Mouse (Mus musculus) liver, postnatal 0 days (tissue): ENCODE results near the gene Zdhhc21. TPM values are rescaled to one million over a fixed set of nuclear protein-coding genes. Genes with fewer than 3 reads are reported as not detected.

Experiments used
- ATAC-seq: fragments of 200-750 bp; cut with Nextera tagmentation; 2 replicates; pipeline ENCODE4 v1.8.0; 2017; ENCODE audit warnings: mild to moderate bottlenecking, moderate library complexity
- DNase-seq: peaks from one replicate; pipeline ENCODE4 v3.0.0-alpha.2; 2016
- H3K27ac ChIP-seq: fragments of 300-500 bp; sonication (generic); 2 replicates; pipeline ENCODE4 v1.5.1; 2014; ENCODE audit warnings: antibody characterized with exemption, moderate library complexity, mild to moderate bottlenecking, low read depth
- H3K27me3 ChIP-seq: fragments of 300-500 bp; sonication (generic); 2 replicates; pipeline ENCODE4 v1.6.1; 2014; ENCODE audit warnings: low read length, control low read depth, mixed read lengths; ENCODE audit not compliant: insufficient read depth
- H3K36me3 ChIP-seq: fragments of 300-500 bp; sonication (generic); replicated peaks from 2 replicates; pipeline ENCODE4 v1.6.1; 2014; ENCODE audit warnings: mild to moderate bottlenecking, control low read depth, low read length, moderate library complexity, mixed read lengths; ENCODE audit not compliant: insufficient read depth
- H3K4me1 ChIP-seq: fragments of 300-500 bp; sonication (generic); 2 replicates; pipeline ENCODE4 v1.6.1; 2014; ENCODE audit warnings: antibody characterized with exemption, mild to moderate bottlenecking, control low read depth; ENCODE audit not compliant: insufficient read depth
- H3K4me2 ChIP-seq: fragments of 300-500 bp; sonication (generic); 2 replicates; pipeline ENCODE4 v1.6.1; 2014; ENCODE audit warnings: low read depth, mild to moderate bottlenecking, low read length, moderate library complexity, mixed read lengths
- H3K4me3 ChIP-seq: fragments of 300-500 bp; sonication (generic); 2 replicates; pipeline ENCODE4 v1.5.1; 2014; ENCODE audit warnings: low read depth, low read length
- H3K9ac ChIP-seq: fragments of 300-500 bp; sonication (generic); replicated peaks from 2 replicates; pipeline ENCODE4 v1.6.1; 2014; ENCODE audit warnings: mild to moderate bottlenecking, moderate library complexity
- H3K9me3 ChIP-seq: fragments of 300-500 bp; sonication (generic); 2 replicates; pipeline ENCODE4 v1.6.1; 2016; ENCODE audit warnings: mild to moderate bottlenecking, control low read depth, low read length, mixed read lengths
- CTCF ChIP-seq: sonication (generic); IDR thresholded peaks from 2 replicates; pipeline ENCODE4 v1.5.1; 2016; ENCODE audit warnings: antibody characterized with exemption, low read depth
- EP300 ChIP-seq: IDR thresholded peaks from 2 replicates; pipeline ENCODE4 v1.6.1; 2016; ENCODE audit warnings: antibody characterized with exemption, low read depth, mild to moderate bottlenecking
- WGBS: fragments of 180-500 bp; shearing (Covaris S2); extraction: QIAGEN DNeasy Blood & Tissue Kit; methylation state at CpG from one replicate; pipeline ENCODE4 v1.1.7; 2014; ENCODE audit not compliant: insufficient replicate concordance; 5-methylcytosine and 5-hydroxymethylcytosine counted together
- polyA plus RNA-seq: library from polyadenylated mRNA; unstranded; fragments of >200 nt; fragmentation: Nextera tagmentation; extraction: Ambion mirVana; gene quantifications from 2 replicates; pipeline ENCODE4 v1.2.1, GENCODE M21; 2015

The Zdhhc21 gene
- polyA plus RNA-seq, 1 experiment from 2014 or later, result 2.6 TPM

DNA sequence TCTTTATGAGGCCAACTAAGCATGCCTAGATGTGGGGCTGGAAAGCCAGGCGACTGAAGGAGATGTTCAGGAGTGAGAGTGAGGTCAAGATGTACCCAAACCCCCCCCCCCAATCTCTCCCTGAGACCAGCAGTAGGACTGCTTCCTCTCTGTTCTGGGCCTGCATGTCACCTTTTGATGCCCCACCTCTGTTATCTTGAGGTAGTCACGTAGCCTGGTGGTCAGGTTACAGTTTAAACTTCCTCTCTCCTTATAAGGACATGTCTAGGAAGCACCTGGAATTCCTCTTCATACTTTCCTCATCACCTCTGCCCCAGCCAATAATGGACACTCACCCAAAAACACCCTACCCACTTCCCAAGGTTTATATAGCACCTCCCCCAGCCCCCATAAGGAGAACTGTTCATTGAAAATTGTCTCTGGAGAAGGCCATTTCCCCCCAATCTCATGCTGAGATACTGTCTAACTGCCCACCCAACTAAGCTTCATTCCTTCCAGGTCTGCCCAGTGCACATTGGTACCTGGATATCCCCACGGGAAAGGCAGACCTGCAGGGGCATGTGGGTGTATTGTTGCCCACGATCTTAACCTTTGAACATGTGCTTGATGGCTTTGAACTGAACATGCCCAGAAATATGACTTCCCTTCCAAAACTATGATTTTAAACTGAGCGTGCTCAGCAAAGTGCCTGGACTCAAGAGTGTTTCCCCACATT is 8.1 kb upstream of the Zdhhc21 start:
- Histone ChIP-seq H3K4me1 (no peaks in the 10 kb centered on the region; the same call in 1 of the 2 replicates), H3K9me3 (no peaks in the 10 kb centered on the region), H3K27me3 (no peaks in the 10 kb centered on the region), H3K4me3 (no peak overlapping the region), H3K4me2 (no peak overlapping the region), H3K9ac (no peak overlapping the region), H3K27ac (no peak overlapping the region), H3K36me3 (no peaks in the 10 kb centered on the region)
- no peak for TF ChIP-seq CTCF
- TF ChIP-seq EP300, result no peak
- DNase-seq (no peak), ATAC-seq (no peak)
- 72% methylated on average over 5 of the region's 5 CpGs for WGBS

DNA sequence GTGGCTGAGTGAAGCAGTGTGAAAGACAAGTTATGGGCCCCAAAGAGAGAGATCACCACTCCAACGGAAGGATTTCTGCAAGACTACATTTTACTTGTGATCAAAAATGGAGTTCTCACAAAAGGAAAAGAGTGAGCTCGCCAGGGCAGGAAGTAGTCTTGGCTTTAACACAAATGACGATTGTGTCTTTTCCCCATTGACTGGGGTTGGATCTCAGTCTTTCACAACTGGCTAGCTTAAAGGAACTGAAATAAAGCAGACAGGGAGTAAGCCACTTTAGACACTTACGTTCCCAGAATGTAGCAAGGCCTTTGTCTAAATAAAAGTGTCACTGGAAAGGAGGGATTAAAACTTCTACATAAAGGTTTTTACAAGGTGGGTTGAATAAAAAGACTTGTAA is 7.4 kb upstream of the Zdhhc21 start:
- no peaks in the 10 kb centered on the region for H3K27me3 ChIP-seq
- no peaks in the 10 kb centered on the region for H3K4me1 ChIP-seq
- H3K36me3 ChIP-seq, result no peaks in the 10 kb centered on the region
- 52% methylated on average over 4 of the region's 4 CpGs for WGBS
- H3K9ac ChIP-seq, result no peak overlapping the region
- DNase-seq, result no peak
- TF ChIP-seq CTCF, result no peak
- no peak for TF ChIP-seq EP300
- no peak for ATAC-seq
- H3K27ac ChIP-seq, result no peak overlapping the region
- no peaks in the 10 kb centered on the region for H3K9me3 ChIP-seq
- H3K4me2 ChIP-seq, result no peak overlapping the region
- H3K4me3 ChIP-seq, result no peak overlapping the region

DNA sequence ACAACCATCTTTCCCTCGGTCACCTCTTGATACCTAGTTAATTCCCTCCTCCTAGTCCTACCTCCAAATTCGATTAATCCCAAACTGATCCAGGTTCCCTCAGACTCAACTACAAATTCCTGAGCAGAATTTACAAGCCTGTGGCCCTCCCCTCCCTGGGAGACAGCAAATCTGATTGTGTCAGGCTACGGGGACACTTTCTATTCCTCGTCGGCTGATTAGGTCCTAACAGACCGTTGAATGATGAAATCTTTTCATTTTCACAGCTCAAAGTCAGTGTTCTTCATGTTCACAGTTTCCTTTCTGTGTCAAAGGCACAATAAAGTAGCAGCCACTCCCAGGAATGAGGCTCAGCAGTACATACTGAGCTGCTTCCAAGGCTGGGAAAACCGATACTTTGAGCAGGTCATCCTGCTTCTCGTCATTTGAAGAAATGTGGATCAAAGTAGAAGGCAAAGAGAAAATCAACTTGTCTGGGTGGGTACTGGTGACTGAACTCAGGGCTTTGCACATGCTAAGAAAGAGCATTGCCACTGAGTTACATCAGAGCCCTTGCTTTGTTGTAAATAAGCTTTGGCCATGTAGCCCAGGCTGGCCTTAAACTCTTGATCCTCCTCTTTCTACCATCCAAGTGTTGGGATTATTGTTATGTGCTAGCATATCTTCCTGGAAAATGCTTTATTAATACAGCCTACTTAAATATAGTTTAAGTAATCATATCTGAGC is 5.4 kb upstream of the Zdhhc21 start:
- Histone ChIP-seq H3K4me2 (no peak overlapping the region), H3K4me1 (no peaks in the 10 kb centered on the region), H3K36me3 (no peaks in the 10 kb centered on the region), H3K27me3 (no peaks in the 10 kb centered on the region), H3K4me3 (no peak overlapping the region), H3K9me3 (no peaks in the 10 kb centered on the region), H3K9ac (no peak overlapping the region), H3K27ac (no peak overlapping the region)
- 66% methylated on average over 8 of the region's 8 CpGs for WGBS
- ATAC-seq (no peak), DNase-seq (no peak)
- no peak for TF ChIP-seq CTCF
- TF ChIP-seq EP300, result no peak

DNA sequence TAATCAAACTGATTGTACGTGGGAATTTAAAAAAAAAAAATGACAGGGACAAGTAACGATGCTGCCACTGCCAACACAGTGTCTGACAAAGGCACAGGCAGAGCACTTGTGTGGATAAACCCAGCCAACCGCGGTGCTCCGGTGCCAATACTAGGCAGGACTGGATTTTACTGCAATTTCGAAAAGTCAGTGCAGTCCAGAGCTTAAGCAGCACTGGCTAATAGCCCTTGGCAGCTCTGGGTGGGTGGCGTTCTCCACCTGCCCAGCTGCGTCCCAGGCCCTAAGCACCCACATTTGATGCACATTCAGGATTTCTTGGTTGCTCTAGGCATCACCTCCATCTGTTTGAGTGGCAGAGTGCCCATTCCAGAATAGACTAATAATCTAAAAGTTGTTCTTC is 3.6 kb upstream of the Zdhhc21 start:
- Histone ChIP-seq H3K36me3 (no peaks in the 10 kb centered on the region), H3K4me3 (no peak overlapping the region), H3K9ac (no peak overlapping the region), H3K27me3 (no peaks in the 10 kb centered on the region), H3K9me3 (no peaks in the 10 kb centered on the region), H3K4me2 (no peak overlapping the region), H3K4me1 (no peaks in the 10 kb centered on the region), H3K27ac (no peak overlapping the region)
- no peak for DNase-seq
- WGBS, result 85% methylated on average over 8 of the region's 8 CpGs
- ATAC-seq, result no peak
- no peak for TF ChIP-seq CTCF
- TF ChIP-seq EP300, result no peak

DNA sequence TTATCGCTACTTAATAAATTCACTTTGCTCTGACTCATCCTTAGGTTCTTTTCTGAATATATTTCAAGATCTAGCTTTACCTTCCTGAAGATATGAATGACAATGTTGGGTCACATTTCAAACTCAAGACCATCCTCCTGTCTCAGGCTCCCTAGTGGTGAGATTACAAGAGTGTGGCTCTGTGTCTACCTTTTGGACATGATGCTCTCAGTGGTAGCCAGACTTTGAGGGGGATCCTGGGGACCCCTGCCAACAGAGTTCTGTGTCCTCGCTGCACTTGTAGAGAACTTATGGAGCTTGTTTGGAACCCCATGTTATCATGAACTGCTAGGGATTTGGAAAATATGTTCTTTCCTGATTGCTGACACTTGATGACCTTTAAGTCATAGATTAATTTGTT is 1.7 kb upstream of the Zdhhc21 start:
- Histone ChIP-seq H3K27me3 (no peaks in the 10 kb centered on the region), H3K36me3 (no peaks in the 10 kb centered on the region), H3K4me3 (no peak overlapping the region), H3K4me2 (no peak overlapping the region), H3K4me1 (no peaks in the 10 kb centered on the region), H3K27ac (no peak overlapping the region), H3K9ac (no peak overlapping the region), H3K9me3 (no peaks in the 10 kb centered on the region)
- DNase-seq, result no peak
- no peak for TF ChIP-seq CTCF
- no peak for ATAC-seq
- 84% methylated on average over 2 of the region's 2 CpGs for WGBS

DNA sequence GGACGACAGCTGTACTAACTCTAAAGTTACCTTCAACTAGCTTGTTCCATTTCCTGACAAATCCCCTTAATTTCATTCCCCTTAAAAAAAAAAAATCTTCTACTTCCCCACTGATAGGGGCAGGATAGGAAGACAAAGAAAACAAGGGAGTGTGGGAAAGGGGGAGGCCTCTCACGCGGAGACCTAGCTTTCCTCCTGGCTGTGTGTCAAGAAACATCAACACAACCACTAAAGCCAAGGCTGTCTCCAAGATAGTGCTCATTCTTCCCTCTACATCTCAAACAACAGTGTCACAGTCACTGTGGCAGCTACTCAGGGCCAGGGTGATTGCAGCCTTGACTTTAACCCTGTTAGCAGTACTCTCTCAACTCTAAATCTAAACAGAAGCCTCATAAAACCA is 808 bp upstream of the Zdhhc21 start:
- WGBS, result 65% methylated on average over 3 of the region's 3 CpGs
- Histone ChIP-seq H3K36me3 (no peaks in the 10 kb centered on the region), H3K4me2 (no peak overlapping the region), H3K27ac (no peak overlapping the region), H3K9me3 (no peaks in the 10 kb centered on the region), H3K27me3 (no peaks in the 10 kb centered on the region), H3K9ac (no peak overlapping the region), H3K4me1 (no peaks in the 10 kb centered on the region), H3K4me3 (no peak overlapping the region)
- ATAC-seq, result no peak
- no peak for TF ChIP-seq EP300
- no peak for DNase-seq
